Mouse (Mus musculus) T-helper 2 cell (primary cell): ENCODE measurements around the gene Vwa2.

Experiments
- in situ Hi-C: fragments of 300-600 bp; cut with MboI, MseI; formaldehyde crosslinking; loops from one replicate; pipeline ENCODE4 v1.15.1; 2025; ENCODE audit warnings: high pct_unique_total_duplicates

Vwa2 gene

DNA sequence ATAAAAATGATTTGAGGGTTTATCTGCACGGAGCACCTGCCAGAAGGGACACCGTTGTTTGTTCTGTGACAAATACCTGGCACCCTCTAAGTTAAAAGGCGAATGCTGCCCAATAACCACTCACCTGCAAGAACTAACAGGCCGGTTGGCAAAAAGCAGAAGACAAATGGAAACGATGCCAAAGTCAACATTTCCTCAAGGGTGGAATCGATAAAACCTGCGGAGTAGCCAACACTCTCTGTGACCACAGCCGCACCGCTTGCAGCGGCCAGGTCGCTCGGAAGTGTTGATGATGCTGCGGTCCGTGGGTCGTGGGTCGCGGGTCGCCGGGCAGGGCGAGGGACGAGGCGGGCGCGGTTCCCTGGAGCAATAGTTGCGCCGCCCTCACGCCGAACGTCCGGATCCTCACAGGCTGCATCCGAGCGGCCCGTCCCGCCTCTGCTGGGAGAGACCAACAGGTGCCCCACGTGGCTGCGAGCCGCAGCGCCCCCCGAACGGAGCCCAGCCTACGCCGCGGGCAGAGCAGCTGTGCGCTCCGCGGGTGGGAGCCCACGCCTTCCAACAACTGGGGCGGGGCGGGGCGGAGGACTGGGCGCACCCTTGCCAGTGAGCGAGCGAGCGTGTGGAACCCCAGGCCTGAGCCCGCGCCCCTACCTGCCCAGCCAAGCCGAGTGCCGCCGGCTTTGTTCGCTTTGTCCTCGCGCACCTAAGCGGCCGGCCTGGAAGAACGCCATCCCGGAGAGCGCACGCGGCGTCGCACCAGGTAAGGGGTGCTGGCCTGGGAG is at the start of gene Vwa2:
TSS of gene Vwa2 (plus strand) at position 434 of the 785 bp plus-strand sequence.
- in situ Hi-C loops, result no loop called here

- in situ Hi-C loops, result no loop called here
Measured at GRCm38 (mm10) chr19:56826047-56826631, 47.9 kb upstream of the Vwa2 start, which contains the start of gene Tdrd1. Gene Tdrd1 (plus strand): TSS chr19:56826209.

- in situ Hi-C loops, result no loop called here
Measured at GRCm38 (mm10) chr19:56828305-56828704, 45.7 kb upstream of the Vwa2 start.

DNA sequence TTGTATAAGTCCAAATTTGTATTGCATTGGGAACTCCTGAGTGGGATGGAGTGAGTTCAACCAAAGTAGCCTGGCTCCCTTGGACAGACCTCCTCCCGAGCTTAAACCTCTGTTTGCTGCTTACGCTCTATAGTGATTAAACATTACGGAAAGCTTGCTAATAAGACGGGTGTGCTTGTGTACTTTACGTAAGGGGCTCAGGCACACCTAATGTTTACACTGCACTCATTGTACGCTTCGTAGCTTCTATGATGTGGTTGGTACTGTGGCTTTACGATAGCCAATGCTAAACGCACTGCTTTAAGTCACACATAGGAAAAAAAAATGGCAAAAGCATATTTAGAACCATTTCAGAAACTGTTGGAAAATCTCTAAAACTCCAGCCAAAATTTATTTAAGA is 44.8 kb upstream of the Vwa2 start:
- in situ Hi-C loops, result no loop called here

GRCm38 (mm10) chr19:56830163-56830562 is 43.9 kb upstream of the Vwa2 start:
- in situ Hi-C loops, result no loop called here

GRCm38 (mm10) chr19:56835340-56835739 is 38.7 kb upstream of the Vwa2 start:
- in situ Hi-C loops, result no loop called here

GRCm38 (mm10) chr19:56838942-56839706 is 34.9 kb upstream of the Vwa2 start:
- in situ Hi-C loops, result no loop called here

DNA sequence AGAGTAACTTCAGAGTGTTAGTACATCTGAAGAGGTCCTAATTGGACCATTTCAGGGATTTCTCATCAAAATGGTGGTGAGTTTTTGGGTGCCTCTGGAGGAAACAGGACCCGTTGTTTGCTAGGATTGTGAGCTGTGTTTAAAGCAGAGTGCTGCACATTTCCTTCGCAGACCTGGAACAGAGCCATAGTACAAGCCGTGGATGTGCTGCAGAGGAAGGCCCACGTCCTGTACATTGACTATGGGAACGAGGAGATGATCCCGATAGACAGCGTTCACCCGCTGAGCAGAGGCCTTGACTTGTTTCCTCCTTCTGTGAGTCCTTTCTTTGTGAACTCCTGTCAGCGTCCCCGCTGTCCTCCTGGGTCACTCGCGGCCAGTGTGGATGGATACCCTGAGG is 31.1 kb upstream of the Vwa2 start:
- in situ Hi-C loops, result no loop called here

GRCm38 (mm10) chr19:56852590-56852989 is 21.5 kb upstream of the Vwa2 start:
- in situ Hi-C loops, result no loop called here

DNA sequence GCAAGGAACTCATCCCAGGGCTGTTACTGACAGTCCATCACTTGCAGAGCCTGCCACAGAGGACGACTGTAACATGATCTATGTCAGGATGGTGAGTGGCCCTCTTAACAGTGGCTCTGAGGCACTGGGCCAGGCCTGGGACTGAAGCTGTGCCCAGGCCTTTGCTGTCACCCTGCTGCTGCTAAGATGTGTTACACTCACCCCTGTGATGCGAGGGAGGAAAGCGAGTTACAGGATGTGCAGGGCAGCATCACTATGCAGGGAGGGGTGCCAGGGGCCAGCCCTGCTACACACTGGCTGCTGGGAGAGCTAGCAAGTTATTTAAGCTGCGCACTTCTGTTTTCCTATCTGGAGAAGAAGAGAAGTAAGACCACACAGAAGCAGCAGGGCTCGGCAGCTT is 17.6 kb upstream of the Vwa2 start:
- in situ Hi-C loops, result no loop called here

- in situ Hi-C loops, result no loop called here
Measured at GRCm38 (mm10) chr19:56867701-56868100, 6.3 kb upstream of the Vwa2 start.

DNA sequence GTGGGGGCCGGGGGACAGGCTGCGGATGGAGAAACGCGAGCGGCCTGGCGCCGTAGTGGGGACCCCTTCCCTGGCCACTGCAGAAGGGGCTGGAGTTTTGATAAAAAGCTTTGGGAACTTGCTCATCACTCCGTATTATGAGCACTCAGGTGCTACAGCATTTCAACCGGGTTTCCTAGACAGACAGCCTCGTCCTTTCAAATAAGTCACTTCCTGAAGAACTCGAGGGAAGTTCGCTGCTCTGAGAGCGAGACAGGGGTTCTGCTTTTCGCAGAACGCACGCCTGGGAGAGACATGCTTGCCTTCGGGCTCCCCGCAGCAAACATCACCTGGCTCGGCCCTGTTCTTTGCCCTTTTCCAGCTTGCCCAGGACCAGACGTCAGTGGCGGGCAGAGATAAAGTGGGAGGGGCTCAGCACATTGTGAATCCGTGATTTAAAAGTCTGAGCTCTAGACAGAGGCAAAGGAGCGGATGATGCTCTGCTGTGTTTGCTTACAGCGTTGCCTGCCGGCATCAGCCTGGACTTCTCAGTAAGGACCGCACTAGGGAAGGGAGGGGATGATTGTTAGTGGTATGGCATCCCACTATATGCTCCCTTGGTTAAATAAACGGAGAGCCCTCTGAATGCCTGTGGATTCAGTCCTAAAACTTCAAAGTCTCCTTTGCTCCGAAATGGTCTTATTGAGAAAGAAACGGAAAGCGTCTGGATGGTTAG is 709 bp downstream of the Vwa2 start:
- in situ Hi-C loops, result no loop called here

DNA sequence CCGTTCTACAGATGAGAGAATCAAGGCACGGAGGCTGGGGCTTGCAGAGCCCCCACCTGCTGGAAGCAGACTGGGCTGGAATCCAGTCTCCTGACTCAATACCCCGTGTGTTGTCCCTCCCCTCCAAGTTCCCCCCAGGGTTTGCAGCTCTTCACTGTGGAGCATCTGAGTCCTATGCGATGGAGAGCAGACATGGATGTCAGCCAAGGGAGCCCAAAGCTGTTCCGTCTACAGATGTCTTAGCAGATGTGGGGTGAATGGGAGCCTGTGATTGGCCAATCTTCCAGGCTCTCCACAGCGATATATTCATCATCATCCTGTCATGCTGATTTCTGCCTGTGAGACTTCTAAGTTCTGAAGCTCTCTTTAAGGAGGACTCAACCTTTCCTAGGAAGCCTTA is 3.3 kb downstream of the Vwa2 start:
- in situ Hi-C loops, result no loop called here

GRCm38 (mm10) chr19:56887879-56888278 is 13.8 kb downstream of the Vwa2 start:
- in situ Hi-C loops, result no loop called here

- in situ Hi-C loops, result no loop called here
Measured at GRCm38 (mm10) chr19:56888654-56889053, 14.6 kb downstream of the Vwa2 start.

GRCm38 (mm10) chr19:56891438-56891837 is 17.4 kb downstream of the Vwa2 start:
- in situ Hi-C loops, result no loop called here

DNA sequence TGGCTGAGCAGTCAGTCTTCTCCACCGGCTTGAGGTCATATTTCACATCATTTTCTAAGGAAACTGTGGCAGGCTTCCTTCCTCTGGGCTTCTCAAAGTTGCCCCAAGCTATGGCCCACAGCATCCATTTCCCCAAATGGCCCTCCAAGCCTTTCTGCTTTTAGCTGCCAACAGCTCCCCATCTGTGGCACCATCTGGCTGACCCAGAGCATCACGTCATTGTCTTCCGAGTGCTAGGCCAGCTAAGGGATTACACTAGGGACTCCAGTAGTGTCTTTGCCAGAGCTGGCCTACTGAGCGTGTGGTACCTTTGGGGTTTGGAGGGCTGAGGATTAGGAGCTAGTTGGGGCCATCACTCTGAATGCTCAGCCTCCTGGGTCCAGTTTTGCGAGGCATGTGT is 18.5 kb downstream of the Vwa2 start:
- in situ Hi-C loops, result no loop called here

- in situ Hi-C loops, result no loop called here
Measured at GRCm38 (mm10) chr19:56893326-56893725, 19.3 kb downstream of the Vwa2 start.

DNA sequence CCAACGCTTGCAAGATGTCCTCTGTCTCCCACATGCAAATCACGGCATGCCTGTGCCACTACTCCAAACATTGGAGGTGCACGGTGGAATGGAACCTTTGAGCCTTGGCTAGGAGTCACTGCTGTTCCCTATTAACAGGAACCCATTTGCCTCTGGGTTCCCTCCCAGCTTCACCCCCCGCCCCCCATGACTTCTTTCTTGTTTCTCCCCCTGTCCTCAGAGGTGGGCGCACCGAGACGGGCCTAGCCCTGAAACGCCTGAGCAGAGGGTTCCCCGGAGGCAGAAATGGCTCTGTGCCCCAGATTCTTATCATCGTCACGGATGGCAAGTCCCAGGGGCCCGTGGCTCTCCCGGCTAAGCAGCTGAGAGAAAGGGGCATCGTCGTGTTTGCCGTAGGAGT is 23.6 kb downstream of the Vwa2 start:
- in situ Hi-C loops, result no loop called here

GRCm38 (mm10) chr19:56904095-56904494 is 30.0 kb downstream of the Vwa2 start:
- in situ Hi-C loops, result loop anchor here (25.0 kb wide), 1 partner anchor 258 kb away; no protein-coding TSS in a partner anchor

- in situ Hi-C loops, result loop anchor here (25.0 kb wide), 1 partner anchor 257 kb away; no protein-coding TSS in a partner anchor
Measured at GRCm38 (mm10) chr19:56905395-56905794, 31.3 kb downstream of the Vwa2 start.

DNA sequence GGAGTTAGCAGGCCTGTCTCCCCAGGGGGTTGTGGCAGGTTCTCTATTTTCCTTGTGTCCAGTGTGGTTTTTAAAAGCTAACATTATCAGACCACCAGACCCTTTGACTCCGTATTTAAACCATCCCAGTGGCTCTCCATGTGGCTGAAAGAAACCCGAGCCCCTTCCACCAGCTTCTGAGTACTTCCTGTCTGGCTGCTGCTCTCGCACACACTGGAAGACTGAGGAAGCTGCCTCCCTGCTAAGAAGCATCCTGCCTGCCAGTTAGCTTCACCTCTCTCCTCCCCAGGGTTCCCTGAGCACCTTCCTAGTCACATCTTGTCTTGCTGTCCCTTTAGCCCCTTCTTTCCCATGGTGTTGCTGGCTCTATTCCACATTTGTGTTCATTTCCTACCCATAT is 33.8 kb downstream of the Vwa2 start:
- in situ Hi-C loops, result loop anchor here (25.0 kb wide), 1 partner anchor 254 kb away; no protein-coding TSS in a partner anchor
